Comparison of ENCODE assay signal across 10 mouse cellular contexts in the genomic region with DNA sequence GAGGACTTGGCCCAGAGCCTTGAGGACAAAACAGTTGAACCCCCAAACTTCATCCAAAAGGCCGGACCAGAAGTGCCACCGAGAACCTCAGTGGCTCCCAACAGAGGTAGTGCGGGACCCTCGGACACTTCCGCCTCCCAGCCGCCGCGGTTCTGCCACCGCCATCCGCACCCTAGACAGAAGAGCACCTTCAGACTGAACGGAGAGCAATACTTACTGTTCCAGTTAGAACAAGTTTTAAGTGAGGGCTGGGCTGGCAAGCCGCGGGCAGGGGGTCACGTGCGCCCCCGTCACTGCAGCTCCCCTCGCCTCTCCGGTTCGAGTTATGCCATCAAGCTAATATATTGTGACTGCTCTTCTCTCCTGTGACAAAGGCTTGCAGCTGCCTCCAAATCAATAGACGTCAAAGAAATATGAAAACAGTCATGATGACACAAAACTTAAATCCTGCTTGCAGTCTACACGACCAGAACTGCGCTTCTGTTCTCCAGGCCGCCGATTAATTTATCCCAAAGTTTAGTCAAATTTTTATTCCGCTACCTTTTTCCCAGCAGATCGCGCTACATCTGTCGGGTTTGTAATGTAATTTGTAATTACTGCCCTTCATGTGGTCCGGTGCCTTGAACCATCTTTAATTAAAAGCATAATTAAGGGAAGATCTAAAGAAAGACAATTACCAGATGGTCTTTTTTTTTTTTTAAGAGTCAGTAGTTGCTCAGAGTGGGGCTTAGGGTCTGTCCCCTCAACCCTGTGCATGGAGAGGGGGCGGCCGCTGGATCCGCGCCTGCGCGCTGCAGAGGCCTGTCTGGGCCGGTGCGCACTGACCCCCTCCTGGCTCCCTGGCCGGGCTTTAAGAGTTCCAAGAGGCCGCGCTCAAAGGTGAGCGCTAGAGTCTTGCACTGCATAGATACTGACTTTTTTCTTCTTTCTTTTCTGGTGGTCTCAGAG. TPM values are rescaled to one million over a fixed set of nuclear protein-coding genes. Genes with fewer than 3 reads are reported as not detected.
A peak's percentile ranks its signal among the peaks of the same experiment; 100 is the strongest.
DNase-seq lines count a peak whose midpoint lies in the region; ATAC-seq and TF ChIP-seq lines count a peak whose summit lies in the region.
"Had no signal": no experiment of that assay in that cellular context is flagged by ENCODE, and none has a peak within 500 bp of the region (broad histone marks: within the 10 kb centered on the region; RNA-seq: fewer than 3 reads in every experiment).

No protein-coding gene starts in this region.

- H3K9me3 ChIP-seq in heart, embryonic 13.5 days = no peaks in the 10 kb centered on the region
- H3K9me3 ChIP-seq in forebrain, embryonic 14.5 days (replicated peaks; ENCODE audit: control insufficient read depth, low read length) = no peaks in the 10 kb centered on the region
- H3K9me3 ChIP-seq in midbrain, embryonic 13.5 days = no peaks in the 10 kb centered on the region

- ATAC-seq in heart, embryonic 13.5 days (ENCODE audit: extremely low read depth, insufficient number of reproducible peaks, low FRiP score, low TSS enrichment) = no peak
- peak; percentile 74 for ATAC-seq in forebrain, embryonic 14.5 days
- ATAC-seq in midbrain, embryonic 13.5 days = peak; percentile 78
- ATAC-seq: CD4-positive, CD25-positive, alpha-beta regulatory T cell, adult 4 months had no signal

- peak overlapping the region; percentile 40 for H3K4me3 ChIP-seq in heart, embryonic 13.5 days
- peak overlapping the region; percentile 21 for H3K4me3 ChIP-seq in forebrain, embryonic 14.5 days (ENCODE audit: low read depth, low read length)
- H3K4me3 ChIP-seq in midbrain, embryonic 13.5 days (replicated peaks) = peak overlapping the region; percentile 17

- DNase-seq in heart, adult 8-10 months (ENCODE audit: low spot score) = no peak
- peak; percentile 75 for DNase-seq in brain, embryonic 14.5 days (ENCODE audit: low read depth)
- peak; percentile 50 for DNase-seq in forebrain, embryonic 14.5 days (ENCODE audit: low spot score)
- DNase-seq in spleen, adult 12 weeks (ENCODE audit: low spot score) = no peak
- no peak for DNase-seq in layer of hippocampus, adult 9-10 months (ENCODE audit: low spot score)
- DNase-seq in gastrocnemius, postnatal 14 days = no peak
- DNase-seq: lung, postnatal 14 days had no signal

- WGBS in heart, embryonic 13.5 days = 1% methylated on average over 41 of the region's 41 CpGs
- WGBS in forebrain, embryonic 14.5 days = 3% methylated on average over 41 of the region's 41 CpGs
- WGBS in midbrain, embryonic 13.5 days = under 1% methylated on average over 41 of the region's 41 CpGs

- no peak overlapping the region for H3K27ac ChIP-seq in heart, embryonic 13.5 days (replicated peaks)
- H3K27ac ChIP-seq in forebrain, embryonic 14.5 days (ENCODE audit: low read depth, low read length) = no peak overlapping the region
- no peak overlapping the region for H3K27ac ChIP-seq in midbrain, embryonic 13.5 days

- peak overlapping the region; percentile 62 for H3K4me2 ChIP-seq in heart, embryonic 13.5 days
- peak overlapping the region; percentile 44 for H3K4me2 ChIP-seq in forebrain, embryonic 14.5 days (ENCODE audit: low read length)
- H3K4me2 ChIP-seq in midbrain, embryonic 13.5 days (replicated peaks) = peak overlapping the region; percentile 30

- peaks cover 97% of the 10 kb centered on the region for H3K27me3 ChIP-seq in heart, embryonic 13.5 days (replicated peaks)
- H3K27me3 ChIP-seq in forebrain, embryonic 14.5 days (replicated peaks; ENCODE audit: control insufficient read depth, insufficient read depth, low read length) = peaks cover 42% of the 10 kb centered on the region
- H3K27me3 ChIP-seq in midbrain, embryonic 13.5 days = peaks cover 97% of the 10 kb centered on the region

- intact Hi-C loops in gastrocnemius, postnatal 14 days (cut with DNase I; ENCODE audit: low total_unique reads) = no loop called here

- no peak for TF ChIP-seq POLR2A in brain, embryonic 14.5 days (IDR thresholded peaks at IDR 0.05; ENCODE audit: borderline replicate concordance, extremely low read depth, insufficient read depth, insufficient read length, poor library complexity, severe bottlenecking)

- no peak overlapping the region for H3K9ac ChIP-seq in heart, embryonic 13.5 days
- H3K9ac ChIP-seq in forebrain, embryonic 14.5 days (ENCODE audit: low read length) = peak overlapping the region; percentile 29; the same call in 1 of the 2 replicates
- no peak overlapping the region for H3K9ac ChIP-seq in midbrain, embryonic 13.5 days (replicated peaks)

- peaks cover 16% of the 10 kb centered on the region for H3K4me1 ChIP-seq in heart, embryonic 13.5 days
- peaks cover 15% of the 10 kb centered on the region for H3K4me1 ChIP-seq in forebrain, embryonic 14.5 days (ENCODE audit: control insufficient read depth, insufficient read depth, low read length)
- H3K4me1 ChIP-seq in midbrain, embryonic 13.5 days (replicated peaks) = peaks cover 16% of the 10 kb centered on the region

- TF ChIP-seq CTCF in brain, embryonic 14.5 days (IDR thresholded peaks at IDR 0.05; ENCODE audit: borderline replicate concordance, extremely low read depth, insufficient read depth, insufficient read length) = no peak

- H3K36me3 ChIP-seq in heart, embryonic 13.5 days = no peaks in the 10 kb centered on the region
- no peaks in the 10 kb centered on the region for H3K36me3 ChIP-seq in forebrain, embryonic 14.5 days (ENCODE audit: control insufficient read depth, insufficient read depth, low read length)
- no peaks in the 10 kb centered on the region for H3K36me3 ChIP-seq in midbrain, embryonic 13.5 days

RNA-seq across cellular contexts. Expression of a gene that starts 8.5 kb away (rescaled TPM):
- polyA plus RNA-seq in heart, embryonic 13.5 days (2015; fragmentation: Nextera tagmentation; extraction: Ambion mirVana) = 0.09 and 0.19 TPM in 2 replicates
- not detected for total RNA-seq in heart, adult 8-10 months (2022)
- polyA plus RNA-seq in brain, embryonic 14.5 days (2012; rRNA removed) = 63.3 and 76.2 TPM in 2 replicates
- polyA plus RNA-seq in forebrain, embryonic 14.5 days (2014; fragmentation: Nextera tagmentation; extraction: Ambion mirVana) = 44.5 and 51.8 TPM in 2 replicates
- polyA plus RNA-seq in midbrain, embryonic 13.5 days (2015; fragmentation: Nextera tagmentation; extraction: Ambion mirVana) = 39.9 and 40.9 TPM in 2 replicates
- under 1 TPM in 1 of 2 experiments, not detected in 1; 0.35 TPM for total RNA-seq in gastrocnemius, postnatal 14 days (2021)

Comparison
In these comparisons a context has a peak if more than half of its experiments do, and no peak if none do; other contexts are left out.
1. DNase-seq: peak in brain, embryonic 14.5 days (single experiment) and forebrain, embryonic 14.5 days (single experiment); none in heart, adult 8-10 months (single experiment), spleen, adult 12 weeks (single experiment), layer of hippocampus, adult 9-10 months (single experiment) and gastrocnemius, postnatal 14 days (single experiment).
2. RNA of a gene that starts 8.5 kb away (polyA plus RNA-seq): 63.3 to 76.2 TPM in brain, embryonic 14.5 days, 44.5 to 51.8 TPM in forebrain, embryonic 14.5 days and 39.9 to 40.9 TPM in midbrain, embryonic 13.5 days; 0.09 to 0.19 TPM in heart, embryonic 13.5 days; every median in the first group is over 10 times any median in the second.
3. Peak in every context shown above with its lines, with median percentiles within 50 percentile points of each other: H3K4me2 ChIP-seq and H3K4me3 ChIP-seq.